Mouse (Mus musculus) megakaryocyte-erythroid progenitor cell, adult 5-6 weeks (primary cell): ENCODE results near the gene Bicra. TPM values are rescaled to one million over a fixed set of nuclear protein-coding genes. Genes with fewer than 3 reads are reported as not detected.
A peak's percentile ranks its signal among the peaks of the same experiment; 100 is the strongest.

Experiments used
- ATAC-seq: replicated peaks from 2 replicates; pipeline ENCODE4 v1.8.0; 2016; ENCODE audit warnings: mild to moderate bottlenecking, inconsistent platforms; ENCODE audit not compliant: severe bottlenecking, poor library complexity, low FRiP score, low TSS enrichment
- total RNA-seq, 2 experiments: library from RNA; stranded (forward) in 1 of 2; stranded (reverse) in 1 of 2; fragments of 200-1000, 215-1000 nt in 1 of 2; fragments of >200 nt in 1 of 2; fragmentation: Nextera tagmentation in 1 of 2; gene quantifications; 2 replicates each; pipeline ENCODE4 v1.2.3; 2014 to 2017

Bicra gene
- total RNA-seq (2014; fragmentation: Nextera tagmentation) (12.6 and 21.3 TPM in 2 replicates), total RNA-seq (2017) (0.15 and 1.8 TPM in 2 replicates)

DNA sequence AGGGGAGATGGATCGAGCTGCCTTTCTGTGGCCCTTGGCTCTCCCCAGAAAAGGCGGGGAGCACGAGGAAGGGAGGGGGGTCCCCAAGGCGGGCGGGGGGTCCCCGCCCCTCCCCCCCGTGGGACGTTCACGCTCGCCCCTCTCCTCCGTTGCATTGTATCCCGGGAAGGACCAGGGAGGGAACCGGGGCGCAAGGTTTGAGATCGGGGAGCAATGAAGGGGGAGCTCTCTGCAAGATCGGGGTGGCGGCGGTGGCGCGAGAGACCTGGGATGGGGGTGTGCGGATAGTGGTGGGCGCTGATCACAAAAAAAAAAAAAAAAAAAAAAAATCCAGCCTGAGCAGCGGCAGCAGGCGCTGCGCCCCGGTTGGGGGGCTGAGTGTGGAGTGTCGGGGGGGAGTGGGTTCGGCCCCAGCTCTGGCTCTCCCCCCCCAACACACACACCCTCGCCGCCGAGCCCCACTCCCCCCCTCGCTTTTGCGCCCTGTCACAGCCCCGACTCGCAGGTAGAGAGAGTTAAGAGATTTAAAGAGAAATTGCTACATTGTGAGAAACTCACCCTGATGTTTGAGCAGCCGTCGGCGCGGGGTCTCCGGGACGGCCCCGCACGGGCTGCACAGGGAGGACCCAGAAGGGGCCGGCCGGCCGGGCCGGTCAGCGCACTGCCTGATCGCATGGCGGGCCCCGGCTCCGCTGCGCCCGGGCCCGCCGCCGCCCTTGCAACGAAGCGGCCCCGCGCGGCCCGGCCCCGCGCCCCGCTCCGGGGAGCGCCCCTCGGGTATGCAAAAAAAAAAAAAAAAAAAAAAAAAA, at the start of gene Bicra:
TSS of gene Bicra (minus strand) at position 584 of the 809 bp plus-strand sequence.
- ATAC-seq = no peak

DNA sequence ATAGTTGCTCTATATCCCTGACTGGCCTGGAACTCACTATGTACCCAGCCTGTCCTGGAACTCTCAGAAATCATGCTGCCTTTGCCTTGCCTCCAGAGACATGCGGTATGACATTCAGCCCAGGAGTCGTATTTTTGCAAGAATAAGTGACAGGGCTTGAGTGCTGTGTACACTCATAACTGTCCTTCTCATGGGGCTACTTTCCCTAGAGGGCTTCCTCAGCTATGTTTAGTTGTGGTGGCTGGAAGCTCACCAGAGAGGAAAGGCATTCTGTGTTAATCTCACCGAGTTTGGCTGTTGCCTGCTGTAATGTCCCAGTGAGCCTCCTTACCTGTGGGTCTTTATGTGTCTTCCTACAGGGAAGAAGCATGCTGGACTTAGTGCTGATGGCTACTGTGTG, 46.9 kb upstream of the Bicra start:
- no peak for ATAC-seq

DNA sequence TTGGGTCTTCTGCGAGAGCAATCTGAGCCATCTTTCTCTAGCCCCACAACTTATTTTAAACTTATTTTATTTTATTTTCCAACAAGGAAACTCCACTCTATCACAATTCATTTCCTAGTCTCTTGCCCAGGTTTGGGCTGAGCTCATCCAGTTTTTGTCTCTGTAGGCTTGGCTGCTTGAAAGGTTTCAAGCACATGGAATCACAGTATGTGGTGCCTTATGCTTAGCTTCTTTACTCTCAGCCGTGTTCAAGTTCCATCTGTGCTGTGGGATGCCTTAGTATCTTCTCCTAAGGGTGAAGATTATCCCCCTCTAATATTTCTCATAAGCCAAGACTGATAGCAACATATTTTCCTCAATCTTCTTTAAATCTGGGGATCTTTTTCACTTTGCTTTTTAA, 39.9 kb upstream of the Bicra start:
- ATAC-seq = no peak

DNA sequence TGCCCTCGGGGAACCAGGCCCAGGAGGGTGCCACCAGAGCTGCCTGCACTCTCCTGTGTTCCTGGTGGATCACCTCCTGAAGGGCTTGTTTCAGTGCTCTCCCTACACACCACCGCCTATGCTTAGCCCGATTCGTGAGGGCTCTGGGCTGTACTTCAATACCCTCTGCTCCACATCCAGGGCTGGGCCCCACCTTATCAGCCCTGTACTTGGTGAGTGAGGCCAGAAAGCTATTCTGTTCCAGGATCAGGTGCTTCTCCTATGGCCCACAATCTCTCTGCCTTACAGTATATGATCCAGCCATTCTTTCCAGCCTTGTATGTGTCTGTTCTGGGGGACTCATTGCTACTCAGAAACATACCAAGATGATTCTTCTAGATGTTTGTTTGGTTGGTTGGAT, 35.6 kb upstream of the Bicra start:
- no peak for ATAC-seq

DNA sequence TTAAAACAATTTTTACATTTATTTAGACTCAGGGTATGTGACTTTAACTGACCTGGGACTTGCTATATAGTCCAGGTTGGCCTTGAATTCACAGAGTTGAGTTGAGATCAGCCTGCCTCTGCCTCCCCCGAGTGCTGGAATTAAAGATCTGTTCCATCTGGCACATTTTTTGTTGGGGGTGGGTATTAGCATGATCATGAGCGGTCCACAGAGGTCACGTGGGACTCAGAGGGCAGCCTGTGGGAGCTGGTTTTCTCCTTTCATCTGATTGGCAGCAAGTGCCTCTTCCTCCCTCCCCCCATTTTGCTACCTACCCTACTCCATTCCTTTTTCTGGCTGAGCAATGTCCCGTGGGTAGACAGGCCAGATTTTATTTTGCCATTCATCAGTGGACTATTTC, 32.9 kb upstream of the Bicra start:
- no peak for ATAC-seq

DNA sequence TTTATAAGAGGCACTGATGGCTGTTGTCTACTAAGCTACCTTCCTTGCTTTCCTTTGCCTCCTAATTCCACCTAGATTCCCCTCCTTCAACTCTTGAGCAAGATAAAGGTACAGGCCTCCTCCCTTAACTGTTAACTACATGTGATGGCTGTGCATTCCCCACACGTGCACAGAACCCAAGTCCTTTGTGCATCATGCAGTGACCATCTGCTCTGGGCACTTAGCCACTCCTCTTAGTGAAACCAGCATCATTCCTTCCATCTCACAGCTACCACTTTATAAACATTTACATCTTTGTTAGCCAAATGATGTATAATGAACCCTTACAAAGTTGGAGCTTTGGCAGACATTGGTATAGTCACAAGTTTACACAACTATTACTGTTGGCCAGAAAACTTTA, 32.2 kb upstream of the Bicra start:
- ATAC-seq = no peak

DNA sequence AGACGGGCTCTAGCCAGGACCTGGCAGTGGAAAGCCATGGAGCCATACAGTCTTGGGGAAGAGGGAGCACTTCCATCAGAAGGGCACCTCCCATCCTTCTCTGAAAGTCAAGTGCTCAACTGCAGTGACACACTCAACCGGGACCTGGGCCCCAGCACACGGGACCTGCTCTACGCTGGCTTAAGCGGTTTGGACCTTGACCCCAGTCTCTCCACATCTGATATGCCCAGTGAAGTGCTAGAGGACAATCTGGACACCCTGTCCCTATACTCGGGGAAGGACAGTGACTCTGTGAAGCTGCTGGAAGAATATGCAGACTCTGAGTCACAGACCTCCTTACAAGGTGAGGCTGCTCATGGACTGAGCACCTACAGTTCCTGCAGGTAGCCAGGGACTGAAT, 24.2 kb upstream of the Bicra start:
- ATAC-seq = no peak

DNA sequence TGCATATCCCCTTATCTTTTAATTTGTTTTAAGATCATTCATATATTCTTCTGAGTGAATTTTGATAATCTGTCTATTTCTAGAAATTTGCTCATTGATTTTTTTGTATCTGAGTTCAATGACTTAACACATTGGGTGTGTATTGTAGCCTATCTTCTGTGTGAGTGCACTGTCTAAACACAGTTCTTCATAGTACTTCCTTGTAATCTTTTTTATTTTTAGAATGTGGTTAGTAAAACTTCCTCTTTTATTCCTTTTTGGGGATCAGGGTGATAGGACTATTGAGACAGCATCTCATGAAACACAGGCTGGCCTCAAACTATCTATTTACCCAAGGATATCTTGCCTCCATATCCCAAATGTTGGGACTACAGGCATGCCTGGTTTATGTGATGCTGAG, 23.1 kb upstream of the Bicra start:
- no peak for ATAC-seq

DNA sequence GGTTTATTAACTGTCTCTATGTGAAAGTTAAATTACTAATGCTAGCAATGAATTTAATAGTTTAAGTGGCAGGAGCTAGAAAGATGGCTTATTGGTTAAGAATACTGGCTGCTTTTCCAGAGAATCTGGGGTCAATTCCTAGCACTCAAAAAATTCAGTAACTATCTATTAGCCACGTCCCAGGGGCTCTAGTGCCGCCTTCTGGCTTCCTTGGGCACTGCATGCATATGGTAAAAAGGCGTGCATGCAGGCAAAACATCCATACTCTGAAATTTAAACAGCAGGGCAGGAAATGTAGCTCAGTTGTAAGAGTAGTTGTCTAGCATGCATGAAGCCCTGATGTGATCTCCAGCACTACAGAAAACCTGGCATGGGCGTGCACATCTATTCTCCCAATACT, 15.8 kb upstream of the Bicra start:
- peak; percentile 63 for ATAC-seq

DNA sequence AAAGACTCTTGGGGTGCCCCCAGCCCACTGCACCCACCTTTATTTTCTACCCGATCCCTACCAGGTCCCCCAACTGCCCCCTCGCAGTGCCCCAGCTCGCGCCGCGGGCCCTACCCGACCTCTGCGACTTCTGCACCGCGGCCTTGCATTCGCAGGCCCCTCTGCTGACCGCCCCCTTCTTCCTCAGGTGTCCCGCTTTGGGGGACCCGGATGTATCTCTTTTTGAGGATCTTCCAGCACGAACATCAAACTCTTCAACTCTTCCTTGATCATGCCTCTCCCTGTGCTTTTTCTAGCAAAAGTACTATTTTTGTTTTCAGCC, 14.3 kb upstream of the Bicra start:
- no peak for ATAC-seq

DNA sequence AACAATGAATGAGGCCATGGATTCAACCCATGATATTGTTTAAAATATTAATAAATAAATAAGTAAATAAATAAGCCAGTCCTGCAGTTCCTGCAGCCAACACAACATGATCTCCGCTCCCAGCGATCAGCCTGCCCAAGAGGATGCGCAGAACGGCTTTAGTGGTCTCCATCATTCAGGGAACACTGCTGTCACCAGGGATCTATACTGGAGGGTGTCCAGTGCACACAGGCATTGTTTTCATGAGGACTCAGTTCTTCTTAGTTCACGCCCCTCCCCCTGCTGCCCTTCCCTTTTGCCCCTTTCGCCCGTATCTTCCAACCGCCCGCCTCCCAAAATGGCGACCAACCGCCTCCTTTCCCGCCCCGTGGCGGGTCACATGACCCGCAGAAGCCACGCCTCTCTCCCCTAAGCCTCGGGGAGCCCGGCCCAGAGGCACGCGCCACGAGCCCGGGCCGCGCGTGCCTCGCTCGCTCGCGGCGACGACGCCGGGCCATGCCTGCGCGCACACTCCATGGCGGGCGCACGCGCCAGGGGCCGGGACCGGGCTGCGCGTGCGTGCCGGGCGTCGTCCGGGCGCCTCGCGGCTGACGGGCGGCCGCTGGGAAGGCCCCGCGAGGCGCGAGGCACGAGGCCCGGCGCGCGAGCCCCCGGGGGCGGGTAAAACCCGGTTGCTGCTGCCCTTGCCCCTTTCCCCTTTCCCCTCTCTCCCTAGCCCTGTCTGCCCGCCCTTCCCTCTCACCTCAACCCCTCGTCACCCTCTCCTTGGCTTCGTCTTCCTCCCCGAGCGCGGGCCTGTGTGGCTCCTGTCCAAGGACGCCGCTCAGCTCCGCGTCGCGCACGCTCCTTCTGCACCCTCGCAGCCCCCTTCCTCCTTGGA, 13.7 kb upstream of the Bicra start, which contains the start of gene Zfp541:
TSS of gene Zfp541 (plus strand) at position 596 of the 880 bp plus-strand sequence.
- no peak for ATAC-seq

DNA sequence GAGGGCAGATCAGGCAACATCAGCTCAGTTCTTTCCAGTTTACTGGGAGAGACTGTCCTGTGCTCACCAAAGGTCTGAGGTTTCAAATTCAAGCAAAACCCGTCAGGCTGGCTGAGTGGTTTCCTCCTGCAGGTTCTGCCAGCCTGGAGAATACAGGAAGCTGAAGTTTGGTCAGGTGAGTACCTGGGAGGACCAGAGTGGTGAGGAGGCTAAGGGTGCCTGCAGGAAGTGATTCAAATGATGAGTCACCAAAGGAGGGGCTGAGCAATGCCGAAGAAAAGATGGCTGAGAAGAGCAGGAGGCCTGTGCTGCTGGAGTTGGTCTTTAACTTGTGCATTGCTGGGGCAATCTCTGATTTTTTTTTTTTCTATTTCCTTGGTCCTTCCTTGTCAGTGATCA, 9.4 kb upstream of the Bicra start:
- no peak for ATAC-seq

DNA sequence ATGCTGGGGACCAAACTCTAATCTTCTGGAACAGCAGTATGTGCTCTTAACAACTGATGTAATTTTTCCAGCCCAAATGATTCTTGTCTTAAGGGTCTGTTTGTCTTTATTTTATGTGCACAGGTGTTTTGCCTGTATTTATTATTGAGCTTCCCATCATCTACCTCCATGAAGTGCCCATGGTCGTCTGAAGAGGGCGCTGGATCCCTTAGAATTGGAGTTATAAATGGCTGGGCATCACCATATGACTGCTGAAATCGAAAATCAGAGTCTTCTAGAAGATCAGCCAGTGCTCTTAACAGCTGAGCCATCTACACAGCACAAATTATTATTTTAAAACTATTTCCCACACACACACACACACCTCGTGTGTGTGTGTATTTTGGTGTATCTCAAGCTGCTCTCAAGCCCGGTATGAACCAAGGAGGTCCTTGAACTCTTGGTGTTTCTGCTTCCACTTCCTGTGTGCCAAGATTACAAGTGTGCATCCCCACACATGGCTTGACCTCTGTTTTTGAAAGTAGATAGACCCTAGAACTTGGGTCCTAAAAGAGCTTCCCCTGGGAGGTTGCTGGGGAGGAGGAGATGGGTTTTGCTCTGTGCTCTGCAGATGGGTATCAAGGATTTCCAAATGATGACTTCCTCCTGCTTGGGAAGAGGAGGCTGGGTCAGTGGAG, 8.9 kb upstream of the Bicra start:
- no peak for ATAC-seq

DNA sequence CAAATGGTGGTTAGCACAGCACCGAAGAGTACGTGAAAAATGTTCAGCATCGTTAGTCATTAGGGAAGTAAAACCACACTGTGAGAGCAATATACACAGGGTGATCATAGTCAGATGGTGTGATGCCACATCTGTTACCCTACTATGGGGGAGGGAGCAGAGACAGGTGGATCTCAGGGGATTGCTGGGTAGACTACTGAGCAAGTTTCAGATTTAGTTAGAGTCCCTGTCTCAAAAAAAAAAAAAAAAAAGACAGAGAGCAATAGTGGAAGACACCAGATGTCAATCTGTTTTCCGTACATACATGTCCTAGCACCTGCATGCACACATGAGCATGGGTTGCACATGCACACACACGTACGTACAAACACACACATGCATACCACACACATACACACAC, 7.9 kb upstream of the Bicra start:
- no peak for ATAC-seq

DNA sequence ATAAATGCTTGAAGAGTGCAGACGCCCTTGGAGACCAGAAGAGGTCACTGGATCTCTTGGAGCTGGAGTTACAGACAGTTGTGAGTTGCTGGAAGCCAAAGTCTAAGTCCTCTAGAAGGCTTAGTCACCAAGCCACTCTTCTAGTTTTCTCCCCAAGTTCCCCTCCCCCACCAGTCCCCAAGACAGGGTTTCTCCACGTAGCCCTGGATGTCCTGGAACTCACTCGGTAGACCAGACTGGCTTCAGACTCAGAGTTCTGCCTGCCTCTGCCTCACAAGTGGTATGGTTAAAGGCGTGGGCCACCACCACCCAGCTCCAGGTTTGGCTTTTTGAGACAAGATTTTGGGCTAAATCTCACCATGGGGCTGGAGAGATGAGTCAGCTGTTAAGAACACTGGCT, 7.2 kb upstream of the Bicra start:
- ATAC-seq = no peak

DNA sequence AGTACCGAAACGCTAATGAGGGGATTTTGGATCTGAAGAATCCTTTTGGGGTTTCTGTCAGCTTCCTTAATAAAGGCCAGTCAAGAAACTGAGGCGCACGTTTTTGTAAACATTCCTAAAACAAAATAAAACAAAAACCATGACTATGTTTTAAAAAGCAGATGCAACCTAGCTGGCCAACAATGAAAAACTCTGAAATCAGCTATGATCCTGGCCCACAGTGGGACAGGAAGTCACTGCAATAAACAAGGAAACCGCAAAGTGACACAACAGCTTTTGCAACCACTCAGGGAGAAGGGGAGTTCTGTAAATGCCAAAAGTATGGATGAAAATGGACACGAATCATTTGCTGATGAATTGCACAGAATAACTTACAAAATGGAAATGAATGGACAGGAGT, 5.4 kb upstream of the Bicra start:
- ATAC-seq = no peak

DNA sequence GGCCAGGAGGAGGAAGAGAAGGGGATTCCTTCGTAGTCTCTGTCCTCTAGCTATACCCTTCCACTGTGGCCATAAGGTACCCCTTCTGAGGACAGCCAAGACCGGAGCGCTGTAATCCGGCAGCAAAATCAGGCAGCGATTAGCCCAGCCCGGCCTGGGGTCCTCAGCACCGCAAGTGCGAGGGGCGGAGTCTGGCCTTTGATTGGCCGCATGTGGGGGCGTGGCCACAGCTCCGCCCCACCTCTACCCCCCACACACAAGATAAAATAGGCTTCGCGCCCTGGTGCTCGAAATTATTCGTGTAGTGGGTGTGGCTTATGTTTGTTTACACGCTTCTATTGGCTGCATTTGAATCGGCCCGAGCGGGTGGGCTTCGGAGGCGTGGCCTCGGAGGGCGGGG, 5.0 kb upstream of the Bicra start:
- peak; percentile 72 for ATAC-seq

DNA sequence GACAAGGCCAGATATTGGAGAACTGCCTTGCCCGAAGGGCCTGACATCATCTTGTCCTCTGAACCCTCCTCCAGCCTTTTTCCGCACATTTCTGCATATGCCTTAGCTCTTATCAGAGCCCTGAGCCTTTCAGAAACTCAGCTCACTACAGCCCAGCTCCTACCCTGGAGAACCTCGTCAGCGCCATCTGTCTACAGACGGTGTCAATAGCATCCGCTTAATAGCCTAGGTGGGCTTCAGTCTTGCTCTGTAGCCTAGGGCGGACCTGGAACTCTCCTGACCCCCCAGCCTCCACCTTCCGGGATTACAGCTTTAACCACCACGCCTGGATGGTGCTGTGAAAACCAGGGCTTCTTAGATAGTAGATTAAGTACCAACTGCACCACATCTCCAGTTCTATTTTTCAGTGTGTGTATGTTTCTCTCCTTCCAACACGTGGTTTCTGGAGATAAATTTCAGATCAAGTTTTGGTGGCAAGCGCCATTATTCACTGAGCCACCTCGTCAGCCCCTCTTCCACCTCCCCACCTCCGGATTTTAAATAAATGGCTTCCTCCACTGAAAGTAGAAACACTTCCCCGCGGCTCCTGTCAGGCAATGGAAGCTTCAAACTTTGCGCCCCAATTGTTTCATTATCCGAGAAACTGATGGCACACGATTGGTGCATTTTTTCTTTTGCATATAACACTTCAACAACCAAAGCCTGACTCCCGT, 4.3 kb upstream of the Bicra start:
- peak; percentile 46 for ATAC-seq

DNA sequence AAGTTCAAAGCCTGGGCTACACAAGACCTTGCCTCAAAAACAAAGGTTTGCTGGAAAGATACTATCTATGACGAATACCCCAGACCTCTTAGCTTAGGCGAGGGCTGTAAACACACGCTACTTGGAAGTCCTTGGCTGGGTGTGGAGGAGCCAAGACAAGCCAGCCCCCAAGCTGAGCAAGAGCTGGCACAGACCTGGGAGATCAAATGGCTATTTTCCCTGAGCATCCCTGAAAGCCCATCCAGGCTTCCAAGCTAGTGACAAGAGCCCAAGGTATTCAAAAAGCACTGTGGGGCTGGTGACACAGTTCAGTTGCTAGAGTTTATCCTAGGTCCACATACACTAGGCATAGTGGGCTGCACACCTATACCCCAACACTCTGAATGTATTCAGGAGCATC, 2.9 kb upstream of the Bicra start:
- no peak for ATAC-seq

DNA sequence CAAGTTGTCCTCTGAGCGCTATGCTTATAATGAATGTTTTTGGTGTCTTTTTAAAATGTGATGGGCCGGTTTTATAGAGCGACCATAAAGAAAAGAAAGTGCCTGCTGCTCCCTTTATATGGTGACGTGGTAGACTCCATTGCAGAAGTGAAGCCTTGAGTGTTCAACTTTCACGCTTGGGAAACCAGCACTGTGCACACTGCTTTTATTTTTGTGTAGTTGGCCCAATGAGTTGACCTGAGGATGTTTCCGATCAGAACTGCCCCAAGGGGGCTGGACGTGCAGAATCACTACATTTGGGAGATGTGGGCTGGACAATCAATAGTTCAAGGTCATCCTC, 1.8 kb upstream of the Bicra start:
- ATAC-seq = no peak
